Mouse (Mus musculus): ENCODE measurements around the gene Gm49383.
"Not testable (repeated sequence)": the region's sequence is repeated elsewhere in the genome, so short reads cannot be mapped to it uniquely, and the experiment has no call there.

Gm49383 gene

GRCm38 (mm10) chr12:69198985-69199384 lies 2.1 kb upstream of the Gm49383 start:
- no peak for DNase-seq (ENCODE audit: low spot score)

GRCm38 (mm10) chr12:69198164-69198535 lies 1.2 kb upstream of the Gm49383 start, which contains the start of gene Dnaaf2:
Gene Dnaaf2 (minus strand): TSS chr12:69198429.
- peak; percentile 85 for DNase-seq (ENCODE audit: low spot score)

GRCm38 (mm10) chr12:69197378-69198163 lies 667 bp upstream of the Gm49383 start:
- DNase-seq (ENCODE audit: low spot score): peak; percentile 53

DNA sequence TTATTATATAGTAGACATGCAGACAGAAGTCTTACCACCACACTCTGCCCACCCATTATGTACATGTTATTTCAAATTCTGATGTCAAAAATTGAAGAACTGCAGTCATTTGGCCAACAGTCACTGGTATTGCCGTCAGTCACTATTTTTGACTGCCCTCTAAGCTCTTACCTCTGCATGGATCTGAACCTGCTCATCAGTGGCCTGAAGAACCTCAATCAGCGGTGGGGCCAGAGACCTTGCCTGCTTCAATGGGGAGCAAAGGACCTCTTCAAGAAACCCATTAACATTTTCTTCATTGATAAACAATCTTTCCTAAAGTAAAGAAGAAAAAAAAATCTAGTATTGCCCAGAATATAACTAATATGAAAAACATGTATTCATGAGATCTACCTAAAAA lies 4.3 kb downstream of the Gm49383 start:
- DNase-seq (ENCODE audit: low spot score): no peak

- DNase-seq (ENCODE audit: low spot score): no peak
Observed at GRCm38 (mm10) chr12:69191396-69191795, 5.5 kb downstream of the Gm49383 start.

- no peak for DNase-seq (ENCODE audit: low spot score)
Observed at GRCm38 (mm10) chr12:69190522-69190921, 6.4 kb downstream of the Gm49383 start.

- DNase-seq (ENCODE audit: low spot score): no peak
Observed at GRCm38 (mm10) chr12:69190074-69190473, 6.8 kb downstream of the Gm49383 start.

- DNase-seq (ENCODE audit: low spot score): no peak
Observed at GRCm38 (mm10) chr12:69186811-69187471, 10.0 kb downstream of the Gm49383 start.

- DNase-seq (ENCODE audit: low spot score): no peak
Observed at GRCm38 (mm10) chr12:69185371-69185770, 11.5 kb downstream of the Gm49383 start.

- DNase-seq (ENCODE audit: low spot score): peak; percentile 54
Observed at GRCm38 (mm10) chr12:69184342-69185295, 12.3 kb downstream of the Gm49383 start.

DNA sequence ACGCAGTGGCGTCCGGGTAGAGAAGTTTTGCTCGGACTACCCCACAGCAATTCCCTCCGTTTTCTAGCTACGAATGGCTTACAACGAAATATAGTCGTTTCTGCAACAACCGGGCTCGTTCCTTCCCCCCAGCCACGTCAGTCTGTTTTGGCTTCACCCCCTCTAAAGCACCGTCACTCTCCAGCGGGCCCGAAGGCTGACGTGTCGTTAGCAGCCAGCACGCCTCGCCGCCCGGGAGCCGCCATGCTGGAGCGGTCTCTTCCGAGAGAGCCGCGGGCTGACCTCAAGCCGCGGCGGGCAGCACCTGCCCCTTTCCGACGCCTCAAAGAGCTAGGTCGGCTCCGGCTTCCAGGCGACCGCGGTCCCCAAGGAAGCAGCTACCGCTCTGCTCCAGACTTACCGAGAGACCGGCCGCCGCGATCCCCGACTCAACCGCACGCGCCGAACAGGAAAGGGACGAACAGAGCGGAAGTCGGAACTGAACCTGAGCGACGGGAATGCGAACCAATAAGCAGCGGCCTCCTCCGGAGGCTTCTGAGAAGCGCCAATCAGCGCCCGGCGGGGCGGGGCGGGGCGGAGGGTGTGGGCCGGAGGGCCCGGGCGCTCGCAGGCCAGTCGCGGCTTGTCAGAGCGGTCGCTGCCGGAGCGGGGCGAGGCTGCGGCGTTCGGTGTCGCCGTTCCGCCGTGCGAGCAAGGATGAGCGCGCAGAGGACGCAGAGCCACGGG lies 13.2 kb downstream of the Gm49383 start, which contains the start of the genes Rpl36al and Mgat2:
TSS of gene Rpl36al (minus strand) at position 501 of the 726 bp plus-strand sequence.
TSS of gene Mgat2 (plus strand) at position 575 of the 726 bp plus-strand sequence.
- peak; percentile 97 for DNase-seq (ENCODE audit: low spot score)

DNA sequence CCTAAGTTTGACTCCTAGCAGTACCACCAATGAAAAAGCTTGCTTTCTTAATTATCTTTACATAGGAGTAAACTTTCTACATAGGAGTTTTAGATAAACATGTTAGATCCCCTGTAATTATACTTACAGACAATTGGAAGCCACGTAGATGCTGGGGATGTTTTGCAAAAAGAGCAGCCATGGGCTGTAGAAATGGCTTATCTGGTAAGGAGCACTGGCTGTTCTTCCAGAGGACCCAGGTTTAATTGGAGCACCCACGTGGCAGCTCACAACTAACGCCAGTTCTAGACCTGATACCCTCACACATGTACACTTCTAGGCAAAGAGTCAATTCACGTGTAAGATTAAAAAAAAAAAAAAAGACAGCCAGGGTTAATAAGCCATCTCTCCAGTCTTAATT lies 15.1 kb downstream of the Gm49383 start:
- no peak for DNase-seq (ENCODE audit: low spot score)

GRCm38 (mm10) chr12:69179371-69179770 lies 17.5 kb downstream of the Gm49383 start:
- no peak for DNase-seq (ENCODE audit: low spot score)

DNA sequence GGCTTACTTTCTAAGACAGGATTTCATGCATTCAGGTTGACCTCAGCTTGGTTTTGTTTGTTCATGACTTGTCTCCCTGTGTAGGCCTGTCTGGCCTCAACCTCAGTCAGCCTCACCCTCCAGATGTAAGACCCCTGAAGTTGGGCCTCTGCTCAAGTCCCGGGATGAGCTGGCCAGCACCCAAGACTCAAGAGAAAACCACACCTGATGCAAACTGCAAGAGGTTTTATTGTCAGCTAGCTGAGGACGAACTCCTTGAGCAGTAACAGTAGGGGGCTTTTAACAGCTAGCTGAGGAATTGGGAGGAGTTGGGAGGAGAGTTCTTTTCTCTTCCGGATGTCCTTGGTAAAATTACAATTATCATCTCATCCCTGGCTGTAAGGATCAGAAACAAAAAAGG lies 19.4 kb downstream of the Gm49383 start:
- no peak for DNase-seq (ENCODE audit: low spot score)

- DNase-seq (ENCODE audit: low spot score): no peak
Observed at GRCm38 (mm10) chr12:69175975-69176374, 20.9 kb downstream of the Gm49383 start.

DNA sequence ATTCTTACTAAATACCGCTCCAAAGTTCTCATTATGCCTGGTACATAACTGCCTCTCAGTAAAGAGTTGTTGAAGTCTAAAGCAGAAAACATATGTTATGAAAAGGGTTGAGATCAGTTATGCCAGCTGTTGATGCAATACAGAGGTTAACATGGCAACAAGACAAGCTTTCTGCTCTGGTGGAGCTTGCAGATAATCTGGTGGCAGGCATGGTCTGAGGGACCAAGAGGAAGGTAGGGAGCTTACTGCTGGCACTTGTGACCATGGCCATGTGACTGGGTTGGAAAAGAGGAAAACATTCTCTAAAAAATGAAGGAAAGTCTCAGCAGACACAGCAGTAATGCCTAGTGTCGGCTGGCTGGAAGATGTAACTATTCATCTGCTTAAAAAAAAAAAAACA lies 25.6 kb downstream of the Gm49383 start:
- no peak for DNase-seq (ENCODE audit: low spot score)

- DNase-seq (ENCODE audit: low spot score): peak; percentile 92
Observed at GRCm38 (mm10) chr12:69168461-69169106, 28.3 kb downstream of the Gm49383 start, which contains the start of gene Lrr1. Gene Lrr1 (plus strand): TSS chr12:69168814.

DNA sequence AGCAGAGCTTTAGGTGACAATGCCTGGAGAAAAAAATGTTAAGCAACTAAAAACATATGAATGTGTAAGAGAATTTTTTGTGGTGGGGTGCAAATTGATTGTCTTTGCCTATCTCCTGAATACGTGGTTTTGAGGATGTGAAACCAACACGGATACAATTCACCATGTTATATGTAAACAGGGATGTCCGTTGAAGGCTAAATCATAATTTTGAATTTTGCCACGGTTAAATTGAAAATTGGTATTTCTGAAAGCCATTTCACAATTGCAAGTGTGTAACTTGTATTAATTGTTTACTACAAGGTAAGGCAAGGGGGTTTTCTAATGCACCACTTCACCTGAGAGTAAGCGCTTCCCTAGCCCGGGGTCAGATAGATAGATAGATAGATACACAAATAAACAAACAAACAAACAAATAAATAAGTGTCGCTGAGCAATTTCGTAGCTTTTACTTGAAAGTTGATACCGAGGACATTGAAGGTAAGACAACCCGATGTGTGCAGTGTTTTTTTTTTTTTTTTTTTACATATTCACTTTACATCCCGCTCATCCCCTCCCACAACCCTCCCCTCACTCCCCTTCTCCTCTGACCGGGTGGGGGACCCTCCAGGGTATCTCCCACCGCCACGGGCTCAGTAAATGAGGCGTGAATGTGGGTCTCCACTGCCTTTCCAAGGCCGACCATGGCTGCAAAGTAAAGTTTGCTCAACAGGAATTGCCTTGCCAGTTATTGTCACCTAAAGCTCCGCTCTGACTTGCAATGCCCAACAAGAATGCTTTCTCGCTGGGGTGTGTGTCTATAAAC lies 29.0 kb downstream of the Gm49383 start:
- DNase-seq (ENCODE audit: low spot score): no peak

DNA sequence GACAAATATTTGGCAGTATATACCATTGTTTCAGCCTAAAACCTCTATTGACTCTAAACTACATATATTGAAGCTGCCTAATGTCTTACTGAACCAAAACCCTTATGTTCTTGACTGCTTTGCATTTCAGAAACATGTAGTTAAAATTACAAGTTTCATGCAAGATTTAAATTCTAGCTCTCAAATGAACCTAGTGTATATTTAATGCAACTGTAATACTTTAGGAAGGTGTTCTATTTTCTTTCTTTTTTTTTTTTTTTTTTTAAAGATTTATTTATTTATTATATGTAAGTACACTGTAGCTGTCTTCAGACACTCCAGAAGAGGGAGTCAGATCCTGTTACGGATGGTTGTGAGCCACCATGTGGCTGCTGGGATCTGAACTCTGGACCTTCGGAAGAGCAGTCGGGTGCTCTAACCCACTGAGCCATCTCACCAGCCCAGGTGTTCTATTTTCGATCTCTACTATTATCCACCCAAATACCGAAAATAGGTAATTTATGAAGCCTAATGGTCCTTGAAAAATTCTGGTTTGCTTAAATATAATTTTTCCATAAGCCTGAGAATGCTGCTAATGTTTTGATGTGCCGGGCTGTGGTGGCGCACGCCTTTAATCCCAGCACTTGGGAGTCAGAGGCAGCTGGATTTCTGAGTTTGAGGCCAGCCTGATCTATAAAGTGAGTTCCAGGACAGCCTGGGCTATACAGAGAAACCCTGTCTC lies 29.9 kb downstream of the Gm49383 start:
- DNase-seq (ENCODE audit: low spot score): not testable (repeated sequence)

All from yolk sac, embryonic 10.5 days (tissue).